Mouse (Mus musculus): ENCODE data around the gene Igfbp4. TPM values are rescaled to one million over a fixed set of nuclear protein-coding genes. Genes with fewer than 3 reads are reported as not detected.

Gene Igfbp4
- polyA plus RNA-seq, 1 experiment from 2014 or later = 494 TPM

DNA sequence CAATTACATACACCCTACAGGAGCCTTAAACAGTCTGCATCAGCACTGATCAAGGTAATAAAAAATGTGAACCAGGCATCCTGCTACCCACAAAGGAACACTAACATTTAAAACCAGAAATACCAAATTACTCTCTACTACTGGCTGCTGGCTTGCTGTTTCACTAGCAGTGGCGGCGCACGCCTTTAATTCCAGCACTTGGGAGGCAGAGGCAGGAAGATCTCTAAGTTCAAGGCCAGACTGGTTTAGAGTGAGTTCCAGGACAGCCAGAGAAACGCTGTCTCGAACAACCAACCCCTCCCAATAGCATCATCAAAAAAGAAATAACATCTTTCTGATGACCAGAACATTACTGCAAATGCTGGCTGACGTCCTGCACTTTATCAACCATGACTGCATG is 21.2 kb upstream of the Igfbp4 start:
- Histone ChIP-seq H3K27ac (ENCODE audit: low read length) (no peak overlapping the region), H3K4me2 (replicated peaks; ENCODE audit: low read depth, low read length) (no peak overlapping the region), H3K4me1 (ENCODE audit: control insufficient read depth, insufficient read depth, low read length) (peaks cover 11% of the 10 kb centered on the region; the same call in 1 of the 2 replicates), H3K9ac (replicated peaks; ENCODE audit: low read depth, low read length) (no peak overlapping the region), H3K4me3 (ENCODE audit: low read depth, low read length) (no peak overlapping the region), H3K27me3 (ENCODE audit: control insufficient read depth, insufficient read depth, low read length) (no peaks in the 10 kb centered on the region), H3K9me3 (ENCODE audit: control insufficient read depth, low read depth, low read length) (no peaks in the 10 kb centered on the region), H3K36me3 (ENCODE audit: control insufficient read depth, insufficient read depth, low read length) (peaks cover 63% of the 10 kb centered on the region)
- 95% methylated on average over 6 of the region's 6 CpGs for WGBS
- no peak for ATAC-seq (ENCODE audit: insufficient number of reproducible peaks, insufficient read depth, low FRiP score, low read depth)

DNA sequence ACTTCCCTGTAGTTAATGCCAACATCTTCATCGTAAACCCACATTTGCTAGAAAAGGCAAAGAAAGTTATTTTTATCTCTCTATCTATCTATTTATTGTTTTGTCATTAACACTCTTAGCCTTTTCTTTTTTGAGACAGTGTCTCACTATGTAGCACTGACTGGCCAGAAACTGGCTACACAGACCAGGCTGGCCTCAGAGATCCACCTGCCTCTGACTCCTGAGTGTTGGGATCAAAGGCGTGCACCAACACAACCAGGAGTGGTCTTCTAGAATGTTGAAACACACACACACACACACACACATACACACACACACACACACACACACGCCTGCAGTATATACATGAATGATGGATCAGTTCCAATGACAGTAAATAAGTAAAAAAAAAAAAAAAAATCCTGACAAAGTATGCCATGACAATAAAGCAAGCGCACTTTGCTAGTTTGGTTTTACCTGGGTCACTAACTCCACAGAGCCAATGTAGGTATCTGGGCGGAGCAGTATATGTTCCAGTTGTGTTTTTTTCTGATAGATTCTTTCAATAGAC is 18.6 kb upstream of the Igfbp4 start:
- no peak for ATAC-seq (ENCODE audit: insufficient number of reproducible peaks, insufficient read depth, low FRiP score, low read depth)
- H3K27me3 ChIP-seq (ENCODE audit: control insufficient read depth, insufficient read depth, low read length) = no peaks in the 10 kb centered on the region
- 69% methylated on average over 5 of the region's 5 CpGs for WGBS
- peaks cover 39% of the 10 kb centered on the region for H3K36me3 ChIP-seq (ENCODE audit: control insufficient read depth, insufficient read depth, low read length)
- peak overlapping the region; percentile 75 for H3K4me3 ChIP-seq (ENCODE audit: low read depth, low read length)
- H3K27ac ChIP-seq (ENCODE audit: low read length) = no peak overlapping the region
- H3K9ac ChIP-seq (replicated peaks; ENCODE audit: low read depth, low read length) = peak overlapping the region; percentile 80; the same call in 1 of the 2 replicates
- H3K4me2 ChIP-seq (replicated peaks; ENCODE audit: low read depth, low read length) = peak overlapping the region; percentile 60
- no peaks in the 10 kb centered on the region for H3K9me3 ChIP-seq (ENCODE audit: control insufficient read depth, low read depth, low read length)
- H3K4me1 ChIP-seq (ENCODE audit: control insufficient read depth, insufficient read depth, low read length) = peaks cover 13% of the 10 kb centered on the region; the same call in 1 of the 2 replicates

GRCm38 (mm10) chr11:99023094-99023493 is 17.9 kb upstream of the Igfbp4 start:
- Histone ChIP-seq H3K4me3 (ENCODE audit: low read depth, low read length) (peak overlapping the region; percentile 75), H3K4me2 (replicated peaks; ENCODE audit: low read depth, low read length) (peak overlapping the region; percentile 60), H3K36me3 (ENCODE audit: control insufficient read depth, insufficient read depth, low read length) (peaks cover 34% of the 10 kb centered on the region), H3K9ac (replicated peaks; ENCODE audit: low read depth, low read length) (peak overlapping the region; percentile 80), H3K27me3 (ENCODE audit: control insufficient read depth, insufficient read depth, low read length) (no peaks in the 10 kb centered on the region), H3K4me1 (ENCODE audit: control insufficient read depth, insufficient read depth, low read length) (peaks cover 13% of the 10 kb centered on the region; the same call in 1 of the 2 replicates), H3K27ac (ENCODE audit: low read length) (no peak overlapping the region), H3K9me3 (ENCODE audit: control insufficient read depth, low read depth, low read length) (no peaks in the 10 kb centered on the region)
- WGBS = 3% methylated on average over 4 of the region's 4 CpGs
- ATAC-seq (ENCODE audit: insufficient number of reproducible peaks, insufficient read depth, low FRiP score, low read depth) = no peak

GRCm38 (mm10) chr11:99023500-99024467 is 17.3 kb upstream of the Igfbp4 start, which contains the start of gene Top2a:
Top2a (minus strand) TSS chr11:99024189.
- H3K4me2 ChIP-seq (replicated peaks; ENCODE audit: low read depth, low read length) = peak within 1 kb of the TSS; percentile 60
- H3K27me3 ChIP-seq (ENCODE audit: control insufficient read depth, insufficient read depth, low read length) = no peaks in the 10 kb centered on the region
- H3K27ac ChIP-seq (ENCODE audit: low read length) = peak within 1 kb of the TSS; percentile 86
- peaks cover 27% of the 10 kb centered on the region for H3K36me3 ChIP-seq (ENCODE audit: control insufficient read depth, insufficient read depth, low read length)
- peaks cover 13% of the 10 kb centered on the region; the same call in 1 of the 2 replicates for H3K4me1 ChIP-seq (ENCODE audit: control insufficient read depth, insufficient read depth, low read length)
- peak within 1 kb of the TSS; percentile 75 for H3K4me3 ChIP-seq (ENCODE audit: low read depth, low read length)
- ATAC-seq (ENCODE audit: insufficient number of reproducible peaks, insufficient read depth, low FRiP score, low read depth) = peak; percentile 94
- no peaks in the 10 kb centered on the region for H3K9me3 ChIP-seq (ENCODE audit: control insufficient read depth, low read depth, low read length)
- under 1% methylated on average over 54 of the region's 54 CpGs for WGBS
- peak within 1 kb of the TSS; percentile 80 for H3K9ac ChIP-seq (replicated peaks; ENCODE audit: low read depth, low read length)

DNA sequence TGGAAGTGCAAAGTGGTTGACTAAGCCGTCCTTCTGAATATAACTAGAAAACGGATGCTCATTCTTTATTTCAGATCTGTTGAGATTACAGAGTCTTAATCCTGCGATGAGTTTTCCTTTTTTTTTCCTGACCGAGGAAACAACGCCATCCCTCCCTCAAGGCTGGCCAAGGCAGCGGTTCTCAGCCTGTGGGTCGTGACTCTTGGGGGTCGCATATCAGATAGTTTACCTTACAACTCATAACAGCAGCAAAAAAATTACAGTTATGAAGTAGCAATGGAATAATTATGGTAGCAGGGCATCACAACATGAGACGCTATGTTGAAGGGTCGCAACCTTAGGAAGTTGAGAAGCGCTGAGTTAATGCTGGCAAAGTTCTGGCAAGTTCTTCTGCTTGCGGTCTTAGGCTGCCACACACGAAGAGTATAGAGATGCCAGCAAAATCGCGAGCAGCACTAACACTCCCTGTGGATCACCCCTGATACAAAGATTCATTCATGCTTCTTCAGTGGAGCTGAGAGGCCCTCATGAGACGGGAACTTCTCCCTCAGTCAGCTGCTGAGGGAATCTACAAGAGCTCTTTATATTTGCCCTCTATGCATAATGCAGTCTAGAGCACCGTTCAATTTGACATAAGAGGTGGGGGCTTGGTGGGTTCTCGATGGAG is 16.4 kb upstream of the Igfbp4 start:
- peak overlapping the region; percentile 86 for H3K27ac ChIP-seq (ENCODE audit: low read length)
- no peaks in the 10 kb centered on the region for H3K9me3 ChIP-seq (ENCODE audit: control insufficient read depth, low read depth, low read length)
- H3K4me1 ChIP-seq (ENCODE audit: control insufficient read depth, insufficient read depth, low read length) = peaks cover 13% of the 10 kb centered on the region; the same call in 1 of the 2 replicates
- peak overlapping the region; percentile 75 for H3K4me3 ChIP-seq (ENCODE audit: low read depth, low read length)
- 0 out of 2 replicates have a peak, but pooled peaks have one; percentile 7 for ATAC-seq (ENCODE audit: insufficient number of reproducible peaks, insufficient read depth, low FRiP score, low read depth)
- H3K36me3 ChIP-seq (ENCODE audit: control insufficient read depth, insufficient read depth, low read length) = peaks cover 21% of the 10 kb centered on the region
- no peaks in the 10 kb centered on the region for H3K27me3 ChIP-seq (ENCODE audit: control insufficient read depth, insufficient read depth, low read length)
- 34% methylated on average over 18 of the region's 18 CpGs for WGBS
- H3K9ac ChIP-seq (replicated peaks; ENCODE audit: low read depth, low read length) = no peak overlapping the region
- peak overlapping the region; percentile 52 for H3K4me2 ChIP-seq (replicated peaks; ENCODE audit: low read depth, low read length)

- no peak for ATAC-seq (ENCODE audit: insufficient number of reproducible peaks, insufficient read depth, low FRiP score, low read depth)
- Histone ChIP-seq H3K4me1 (ENCODE audit: control insufficient read depth, insufficient read depth, low read length) (peaks cover 13% of the 10 kb centered on the region; the same call in 1 of the 2 replicates), H3K4me3 (ENCODE audit: low read depth, low read length) (no peak overlapping the region), H3K9me3 (ENCODE audit: control insufficient read depth, low read depth, low read length) (no peaks in the 10 kb centered on the region), H3K27me3 (ENCODE audit: control insufficient read depth, insufficient read depth, low read length) (no peaks in the 10 kb centered on the region), H3K4me2 (replicated peaks; ENCODE audit: low read depth, low read length) (no peak overlapping the region), H3K27ac (ENCODE audit: low read length) (no peak overlapping the region), H3K36me3 (ENCODE audit: control insufficient read depth, insufficient read depth, low read length) (peaks cover 13% of the 10 kb centered on the region), H3K9ac (replicated peaks; ENCODE audit: low read depth, low read length) (no peak overlapping the region)
- 83% methylated on average over 6 of the region's 6 CpGs for WGBS
Observed at GRCm38 (mm10) chr11:99025878-99026277, 15.2 kb upstream of the Igfbp4 start.

DNA sequence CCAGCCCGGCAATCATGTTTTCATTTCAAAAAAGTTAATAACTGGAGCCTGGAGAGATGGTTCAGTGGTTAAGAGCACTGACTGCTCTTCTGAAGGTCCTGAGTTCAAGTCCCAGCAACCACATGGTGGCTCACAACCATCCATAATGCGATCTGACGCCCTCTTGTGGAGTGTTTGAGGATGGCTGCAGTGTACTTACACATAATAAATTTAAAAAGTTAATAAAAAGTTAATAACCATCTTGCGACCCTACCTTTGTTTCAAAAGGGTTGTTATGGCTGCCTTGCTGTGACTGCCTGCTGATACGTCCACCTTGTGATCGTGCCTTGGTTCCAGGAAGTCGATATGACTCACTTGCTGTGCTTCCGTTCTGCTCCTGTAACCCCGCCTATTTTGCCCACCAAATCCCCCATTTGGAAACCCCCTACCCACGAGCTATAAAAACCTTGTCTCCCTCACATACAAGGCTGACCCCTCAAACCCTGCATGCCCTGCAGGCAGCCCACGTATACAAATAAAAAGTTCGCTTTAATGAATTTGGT is 14.1 kb upstream of the Igfbp4 start:
- Histone ChIP-seq H3K9ac (replicated peaks; ENCODE audit: low read depth, low read length) (no peak overlapping the region), H3K9me3 (ENCODE audit: control insufficient read depth, low read depth, low read length) (no peaks in the 10 kb centered on the region), H3K4me2 (replicated peaks; ENCODE audit: low read depth, low read length) (no peak overlapping the region), H3K4me1 (ENCODE audit: control insufficient read depth, insufficient read depth, low read length) (peaks cover 13% of the 10 kb centered on the region; the same call in 1 of the 2 replicates), H3K4me3 (ENCODE audit: low read depth, low read length) (no peak overlapping the region), H3K27ac (ENCODE audit: low read length) (no peak overlapping the region), H3K36me3 (ENCODE audit: control insufficient read depth, insufficient read depth, low read length) (0 out of 2 replicates have a peak, but pooled peaks cover 2% of the 10 kb centered on the region), H3K27me3 (ENCODE audit: control insufficient read depth, insufficient read depth, low read length) (no peaks in the 10 kb centered on the region)
- 88% methylated on average over 12 of the region's 12 CpGs for WGBS
- no peak for ATAC-seq (ENCODE audit: insufficient number of reproducible peaks, insufficient read depth, low FRiP score, low read depth)

DNA sequence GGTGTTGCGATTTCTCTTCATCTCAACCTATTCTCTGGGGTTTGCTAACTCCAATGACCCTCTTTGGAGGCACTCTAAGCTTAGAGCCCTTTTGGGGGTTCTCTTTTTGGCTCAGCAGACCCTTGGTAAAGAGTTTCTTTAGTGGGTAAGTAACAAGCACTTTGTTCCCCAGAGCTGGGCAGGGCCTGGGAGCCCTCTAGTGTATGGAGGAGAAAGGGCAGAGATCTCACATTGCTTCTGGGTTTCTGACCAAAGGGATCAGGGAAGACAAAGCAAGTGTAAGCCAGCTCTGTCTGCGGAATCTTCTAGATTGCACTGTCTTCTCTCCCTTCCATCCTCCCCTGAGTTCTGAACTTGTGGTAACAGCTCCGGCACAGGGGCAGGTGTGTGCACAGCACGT is 5.7 kb upstream of the Igfbp4 start:
- no peak for ATAC-seq (ENCODE audit: insufficient number of reproducible peaks, insufficient read depth, low FRiP score, low read depth)
- Histone ChIP-seq H3K4me1 (ENCODE audit: control insufficient read depth, insufficient read depth, low read length) (no peaks in the 10 kb centered on the region), H3K36me3 (ENCODE audit: control insufficient read depth, insufficient read depth, low read length) (no peaks in the 10 kb centered on the region), H3K4me2 (replicated peaks; ENCODE audit: low read depth, low read length) (no peak overlapping the region), H3K27ac (ENCODE audit: low read length) (no peak overlapping the region), H3K4me3 (ENCODE audit: low read depth, low read length) (no peak overlapping the region), H3K27me3 (ENCODE audit: control insufficient read depth, insufficient read depth, low read length) (no peaks in the 10 kb centered on the region), H3K9ac (replicated peaks; ENCODE audit: low read depth, low read length) (no peak overlapping the region), H3K9me3 (ENCODE audit: control insufficient read depth, low read depth, low read length) (no peaks in the 10 kb centered on the region)
- WGBS = 66% methylated on average over 4 of the region's 4 CpGs
